Mouse (Mus musculus): Measurements from ENCODE around the gene Fam171a2. TPM values are rescaled to one million over a fixed set of nuclear protein-coding genes. Genes with fewer than 3 reads are reported as not detected.

Fam171a2 gene
- polyA plus RNA-seq, 1 experiment from 2014 or later, result 3.0 TPM

- Histone ChIP-seq H3K4me1 (peaks cover 32% of the 10 kb centered on the region), H3K9me3 (replicated peaks) (no peaks in the 10 kb centered on the region), H3K4me3 (peak overlapping the region; percentile 57), H3K27ac (replicated peaks) (peak overlapping the region; percentile 71), H3K36me3 (peaks cover 88% of the 10 kb centered on the region), H3K27me3 (ENCODE audit: low read depth, poor library complexity, severe bottlenecking) (peaks cover 61% of the 10 kb centered on the region)
- peak; percentile 92 for DNase-seq (ENCODE audit: low spot score)
- WGBS, result 7% methylated on average over 77 of the region's 77 CpGs
Observed at GRCm38 (mm10) chr11:102438212-102439092, 9.0 kb downstream of the Fam171a2 start.

GRCm38 (mm10) chr11:102437120-102438061 lies 10.1 kb downstream of the Fam171a2 start:
- Histone ChIP-seq H3K27me3 (ENCODE audit: low read depth, poor library complexity, severe bottlenecking) (peaks cover 61% of the 10 kb centered on the region), H3K4me3 (peak overlapping the region; percentile 57), H3K27ac (replicated peaks) (peak overlapping the region; percentile 71), H3K36me3 (peaks cover 83% of the 10 kb centered on the region), H3K9me3 (replicated peaks) (no peaks in the 10 kb centered on the region), H3K4me1 (peaks cover 39% of the 10 kb centered on the region)
- 2% methylated on average over 87 of the region's 87 CpGs for WGBS
- peak; percentile 78 for DNase-seq (ENCODE audit: low spot score)

- DNase-seq (ENCODE audit: low spot score), result no peak
- peak overlapping the region; percentile 2; the same call in 1 of the 2 replicates for H3K4me3 ChIP-seq
- H3K36me3 ChIP-seq, result peaks cover 74% of the 10 kb centered on the region
- H3K4me1 ChIP-seq, result peaks cover 45% of the 10 kb centered on the region
- H3K27me3 ChIP-seq (ENCODE audit: low read depth, poor library complexity, severe bottlenecking), result peaks cover 61% of the 10 kb centered on the region
- H3K9me3 ChIP-seq (replicated peaks), result no peaks in the 10 kb centered on the region
- WGBS, result 85% methylated on average over 10 of the region's 10 CpGs
- no peak overlapping the region for H3K27ac ChIP-seq (replicated peaks)
Observed at GRCm38 (mm10) chr11:102436471-102436790, 11.1 kb downstream of the Fam171a2 start.

- Histone ChIP-seq H3K4me3 (peak overlapping the region; percentile 2; the same call in 1 of the 2 replicates), H3K27me3 (ENCODE audit: low read depth, poor library complexity, severe bottlenecking) (peaks cover 58% of the 10 kb centered on the region), H3K27ac (replicated peaks) (no peak overlapping the region), H3K9me3 (replicated peaks) (no peaks in the 10 kb centered on the region), H3K4me1 (peaks cover 49% of the 10 kb centered on the region), H3K36me3 (peaks cover 69% of the 10 kb centered on the region)
- WGBS, result 93% methylated on average over 18 of the region's 18 CpGs
- no peak for DNase-seq (ENCODE audit: low spot score)
Observed at GRCm38 (mm10) chr11:102435754-102436470, 11.6 kb downstream of the Fam171a2 start.

- H3K27me3 ChIP-seq (ENCODE audit: low read depth, poor library complexity, severe bottlenecking), result peaks cover 49% of the 10 kb centered on the region
- H3K4me3 ChIP-seq, result peak overlapping the region; percentile 2; the same call in 1 of the 2 replicates
- no peak for DNase-seq (ENCODE audit: low spot score)
- peaks cover 60% of the 10 kb centered on the region for H3K36me3 ChIP-seq
- H3K27ac ChIP-seq (replicated peaks), result no peak overlapping the region
- WGBS, result 91% methylated on average over 11 of the region's 11 CpGs
- peaks cover 56% of the 10 kb centered on the region for H3K4me1 ChIP-seq
- no peaks in the 10 kb centered on the region for H3K9me3 ChIP-seq (replicated peaks)
Observed at GRCm38 (mm10) chr11:102434816-102435705, 12.4 kb downstream of the Fam171a2 start.

- Histone ChIP-seq H3K36me3 (peaks cover 54% of the 10 kb centered on the region), H3K27me3 (ENCODE audit: low read depth, poor library complexity, severe bottlenecking) (peaks cover 45% of the 10 kb centered on the region), H3K4me3 (no peak overlapping the region), H3K27ac (replicated peaks) (no peak overlapping the region), H3K4me1 (peaks cover 63% of the 10 kb centered on the region), H3K9me3 (replicated peaks) (no peaks in the 10 kb centered on the region)
- WGBS, result 13% methylated on average over 7 of the region's 7 CpGs
- DNase-seq (ENCODE audit: low spot score), result peak; percentile 87
Observed at GRCm38 (mm10) chr11:102434406-102434805, 13.1 kb downstream of the Fam171a2 start.

GRCm38 (mm10) chr11:102433866-102434265 lies 13.6 kb downstream of the Fam171a2 start:
- Histone ChIP-seq H3K4me3 (no peak overlapping the region), H3K27ac (replicated peaks) (no peak overlapping the region), H3K9me3 (replicated peaks) (no peaks in the 10 kb centered on the region), H3K36me3 (peaks cover 48% of the 10 kb centered on the region), H3K27me3 (ENCODE audit: low read depth, poor library complexity, severe bottlenecking) (peaks cover 45% of the 10 kb centered on the region), H3K4me1 (peaks cover 63% of the 10 kb centered on the region)
- 92% methylated on average over 7 of the region's 7 CpGs for WGBS
- DNase-seq (ENCODE audit: low spot score), result no peak

GRCm38 (mm10) chr11:102432896-102433295 lies 14.6 kb downstream of the Fam171a2 start:
- DNase-seq (ENCODE audit: low spot score), result no peak
- Histone ChIP-seq H3K4me1 (peaks cover 53% of the 10 kb centered on the region), H3K9me3 (replicated peaks) (no peaks in the 10 kb centered on the region), H3K4me3 (peak overlapping the region; percentile 9; the same call in 1 of the 2 replicates), H3K27ac (replicated peaks) (no peak overlapping the region), H3K27me3 (ENCODE audit: low read depth, poor library complexity, severe bottlenecking) (peaks cover 36% of the 10 kb centered on the region), H3K36me3 (peaks cover 38% of the 10 kb centered on the region)
- WGBS, result 90% methylated on average over 6 of the region's 6 CpGs

GRCm38 (mm10) chr11:102432115-102432843 lies 15.2 kb downstream of the Fam171a2 start:
- peaks cover 30% of the 10 kb centered on the region for H3K27me3 ChIP-seq (ENCODE audit: low read depth, poor library complexity, severe bottlenecking)
- H3K27ac ChIP-seq (replicated peaks), result no peak overlapping the region
- peak overlapping the region; percentile 9; the same call in 1 of the 2 replicates for H3K4me3 ChIP-seq
- no peak for DNase-seq (ENCODE audit: low spot score)
- H3K4me1 ChIP-seq, result peaks cover 47% of the 10 kb centered on the region
- H3K36me3 ChIP-seq, result peaks cover 32% of the 10 kb centered on the region
- 70% methylated on average over 16 of the region's 16 CpGs for WGBS
- H3K9me3 ChIP-seq (replicated peaks), result no peaks in the 10 kb centered on the region

- 89% methylated on average over 3 of the region's 3 CpGs for WGBS
- Histone ChIP-seq H3K4me1 (peaks cover 42% of the 10 kb centered on the region), H3K4me3 (no peak overlapping the region), H3K9me3 (replicated peaks) (no peaks in the 10 kb centered on the region), H3K27me3 (ENCODE audit: low read depth, poor library complexity, severe bottlenecking) (peaks cover 26% of the 10 kb centered on the region), H3K36me3 (peaks cover 28% of the 10 kb centered on the region), H3K27ac (replicated peaks) (no peak overlapping the region)
- no peak for DNase-seq (ENCODE audit: low spot score)
Observed at GRCm38 (mm10) chr11:102431728-102432114, 15.8 kb downstream of the Fam171a2 start.
